Mouse (Mus musculus) midbrain, embryonic 16.5 days (tissue): ENCODE measurements around the gene Afdn. TPM values are rescaled to one million over a fixed set of nuclear protein-coding genes. Genes with fewer than 3 reads are reported as not detected.

Source experiments
- ATAC-seq: fragments of 200-750 bp; cut with Nextera tagmentation; 2 replicates; pipeline ENCODE4 v1.8.0; 2017; ENCODE audit warnings: moderate TSS enrichment
- H3K27ac ChIP-seq: fragments of 300-500 bp; sonication (generic); 2 replicates; pipeline ENCODE4 v1.5.1; 2014; ENCODE audit warnings: mild to moderate bottlenecking, low read length, mixed read lengths
- H3K27me3 ChIP-seq: fragments of 300-500 bp; sonication (generic); 2 replicates; pipeline ENCODE4 v1.6.1; 2014; ENCODE audit warnings: low read depth, low read length, mixed read lengths; ENCODE audit not compliant: control insufficient read depth, insufficient read depth
- H3K36me3 ChIP-seq: fragments of 300-500 bp; sonication (generic); 2 replicates; pipeline ENCODE4 v1.6.1; 2014; ENCODE audit warnings: mild to moderate bottlenecking, low read length, moderate library complexity, mixed read lengths; ENCODE audit not compliant: control insufficient read depth, insufficient read depth
- H3K4me1 ChIP-seq: fragments of 300-500 bp; sonication (generic); 2 replicates; pipeline ENCODE4 v1.6.1; 2014; ENCODE audit warnings: mild to moderate bottlenecking, low read length, mixed read lengths; ENCODE audit not compliant: control insufficient read depth, insufficient read depth
- H3K4me2 ChIP-seq: fragments of 300-500 bp; sonication (generic); 2 replicates; pipeline ENCODE4 v1.6.1; 2014; ENCODE audit warnings: mild to moderate bottlenecking, low read length, mixed read lengths
- H3K4me3 ChIP-seq: fragments of 300-500 bp; sonication (generic); 2 replicates; pipeline ENCODE4 v1.5.1; 2014; ENCODE audit warnings: low read depth, mild to moderate bottlenecking, low read length, moderate library complexity, mixed read lengths
- H3K9ac ChIP-seq: fragments of 300-500 bp; sonication (generic); 2 replicates; pipeline ENCODE4 v1.6.1; 2014; ENCODE audit warnings: low read depth, low read length, mixed read lengths
- H3K9me3 ChIP-seq: fragments of 300-500 bp; sonication (generic); replicated peaks from 2 replicates; pipeline ENCODE4 v1.6.1; 2014; ENCODE audit warnings: mild to moderate bottlenecking, low read length, mixed read lengths; ENCODE audit not compliant: control insufficient read depth, poor library complexity, severe bottlenecking
- WGBS: fragments of 180-500 bp; shearing (Covaris S2); extraction: QIAGEN DNeasy Blood & Tissue Kit; methylation state at CpG from one replicate; pipeline ENCODE4 v1.1.7; 2014; 5-methylcytosine and 5-hydroxymethylcytosine counted together
- polyA plus RNA-seq: library from polyadenylated mRNA; unstranded; fragments of >200 nt; fragmentation: Nextera tagmentation; extraction: Ambion mirVana; gene quantifications from 2 replicates; pipeline ENCODE4 v1.2.1, GENCODE M21; 2015

Afdn gene
- polyA plus RNA-seq, 1 experiment from 2014 or later, result 118 TPM

- H3K27me3 ChIP-seq, result no peaks in the 10 kb centered on the region
- H3K9me3 ChIP-seq, result no peaks in the 10 kb centered on the region
- H3K36me3 ChIP-seq, result no peaks in the 10 kb centered on the region
- no peak overlapping the region for H3K4me2 ChIP-seq
- no peak overlapping the region for H3K27ac ChIP-seq
- no peak for ATAC-seq
- 34% methylated on average over 7 of the region's 7 CpGs for WGBS
- H3K4me1 ChIP-seq, result peaks cover 20% of the 10 kb centered on the region
- H3K4me3 ChIP-seq, result no peak overlapping the region
- peak overlapping the region; percentile 28; the same call in 1 of the 2 replicates for H3K9ac ChIP-seq
These were observed 17.2 kb upstream of the Afdn start for GRCm38 (mm10) chr17:13742941-13743708.

GRCm38 (mm10) chr17:13743709-13744079, 16.6 kb upstream of the Afdn start:
- ATAC-seq, result no peak
- H3K27ac ChIP-seq, result no peak overlapping the region
- no peak overlapping the region for H3K4me2 ChIP-seq
- H3K27me3 ChIP-seq, result no peaks in the 10 kb centered on the region
- no peaks in the 10 kb centered on the region for H3K9me3 ChIP-seq
- peaks cover 20% of the 10 kb centered on the region for H3K4me1 ChIP-seq
- no peaks in the 10 kb centered on the region for H3K36me3 ChIP-seq
- H3K9ac ChIP-seq, result peak overlapping the region; percentile 28; the same call in 1 of the 2 replicates
- 58% methylated on average over 5 of the region's 5 CpGs for WGBS
- no peak overlapping the region for H3K4me3 ChIP-seq

DNA sequence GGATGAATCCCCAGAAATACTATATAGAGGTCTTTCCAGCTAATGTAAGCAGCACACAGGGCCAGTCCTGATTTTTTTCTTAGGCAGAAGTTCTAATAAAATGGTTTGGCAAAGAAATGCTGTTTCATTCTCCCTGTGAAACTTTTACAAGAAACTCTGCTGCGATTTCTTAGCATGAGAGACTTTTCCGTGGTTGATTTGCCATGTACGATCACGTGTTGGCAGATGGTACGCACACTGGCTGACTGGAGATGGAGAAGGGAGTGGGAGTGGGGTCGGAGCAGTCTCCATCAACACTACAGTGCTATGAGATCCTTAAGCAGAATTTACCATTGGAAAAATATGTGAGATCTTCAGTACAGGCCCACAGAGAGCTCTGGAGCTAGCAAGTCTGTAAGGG, 16.1 kb upstream of the Afdn start:
- no peaks in the 10 kb centered on the region for H3K27me3 ChIP-seq
- H3K36me3 ChIP-seq, result no peaks in the 10 kb centered on the region
- no peaks in the 10 kb centered on the region for H3K9me3 ChIP-seq
- H3K4me1 ChIP-seq, result peaks cover 20% of the 10 kb centered on the region
- no peak overlapping the region for H3K4me3 ChIP-seq
- H3K4me2 ChIP-seq, result no peak overlapping the region
- 82% methylated on average over 6 of the region's 6 CpGs for WGBS
- H3K27ac ChIP-seq, result no peak overlapping the region
- no peak for ATAC-seq
- H3K9ac ChIP-seq, result no peak overlapping the region

DNA sequence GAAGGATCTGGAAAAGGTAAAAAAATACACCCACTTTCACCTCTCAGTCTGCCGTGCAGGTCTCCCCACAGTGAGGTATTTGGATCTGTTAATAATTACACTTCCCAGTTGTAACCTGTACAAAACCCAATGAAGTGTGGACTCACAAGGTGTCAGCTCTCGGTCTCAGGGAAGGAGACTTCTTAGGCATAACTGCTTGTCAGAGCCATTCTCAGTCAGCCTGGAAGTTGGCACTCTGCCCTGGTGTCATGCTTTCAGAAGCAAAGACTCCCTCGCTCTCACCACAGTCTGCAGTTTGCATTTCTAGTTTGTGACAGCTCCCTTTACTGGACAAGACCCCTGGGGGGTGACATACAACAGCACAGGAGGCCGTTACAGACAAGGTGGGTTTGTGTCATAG, 15.5 kb upstream of the Afdn start:
- Histone ChIP-seq H3K4me1 (peaks cover 20% of the 10 kb centered on the region), H3K4me3 (no peak overlapping the region), H3K36me3 (no peaks in the 10 kb centered on the region), H3K27ac (peak overlapping the region; percentile 39; the same call in 1 of the 2 replicates), H3K9me3 (no peaks in the 10 kb centered on the region), H3K27me3 (no peaks in the 10 kb centered on the region), H3K4me2 (no peak overlapping the region), H3K9ac (no peak overlapping the region)
- peak; percentile 43; the same call in 1 of the 2 replicates for ATAC-seq
- WGBS, result 50% methylated on average over 4 of the region's 4 CpGs

DNA sequence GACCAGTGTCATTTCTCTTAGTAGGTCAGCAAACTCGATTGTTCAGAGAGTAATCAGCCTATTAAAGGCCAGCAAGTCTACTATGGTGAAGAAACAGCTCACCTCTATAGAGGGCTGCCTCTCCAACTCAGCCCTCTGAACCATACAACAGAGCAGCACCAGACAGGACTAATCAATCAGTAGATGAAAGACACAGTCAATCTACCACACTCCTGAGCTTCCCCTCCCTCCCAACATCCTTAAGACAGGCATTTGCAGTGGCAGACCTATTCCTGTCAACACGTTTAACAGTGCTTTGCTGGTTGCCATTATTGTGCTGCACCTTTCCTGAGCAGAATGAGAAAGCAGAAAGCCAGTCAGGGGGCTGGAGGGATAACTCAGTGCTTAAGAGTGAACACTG, 15.0 kb upstream of the Afdn start:
- H3K36me3 ChIP-seq, result no peaks in the 10 kb centered on the region
- 39% methylated on average over 2 of the region's 2 CpGs for WGBS
- H3K9me3 ChIP-seq, result no peaks in the 10 kb centered on the region
- peak overlapping the region; percentile 19; the same call in 1 of the 2 replicates for H3K4me2 ChIP-seq
- no peaks in the 10 kb centered on the region for H3K27me3 ChIP-seq
- H3K9ac ChIP-seq, result no peak overlapping the region
- ATAC-seq, result peak; percentile 79
- H3K4me3 ChIP-seq, result no peak overlapping the region
- H3K27ac ChIP-seq, result peak overlapping the region; percentile 39
- H3K4me1 ChIP-seq, result peaks cover 21% of the 10 kb centered on the region

DNA sequence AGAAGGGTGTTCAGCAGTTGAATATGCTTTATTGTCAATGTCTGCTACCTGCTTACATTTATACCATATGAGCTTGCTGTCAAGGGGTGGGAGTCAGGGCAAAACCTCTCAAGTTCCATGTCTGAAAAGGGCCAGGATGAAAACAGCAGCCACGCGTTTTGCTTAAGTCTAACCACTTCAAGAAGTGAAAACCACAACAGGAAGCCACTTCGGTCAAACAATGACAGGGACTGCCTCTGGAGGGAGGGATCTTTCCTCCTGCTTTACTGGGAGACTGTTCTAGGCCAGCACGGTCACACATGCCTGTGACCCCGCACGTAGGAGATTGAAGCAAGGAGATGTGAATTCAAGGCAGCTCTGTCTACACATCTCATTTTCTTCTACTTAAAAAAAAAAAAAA, 14.0 kb upstream of the Afdn start:
- Histone ChIP-seq H3K27ac (no peak overlapping the region), H3K4me3 (no peak overlapping the region), H3K36me3 (no peaks in the 10 kb centered on the region), H3K27me3 (no peaks in the 10 kb centered on the region), H3K9ac (no peak overlapping the region), H3K4me1 (peaks cover 25% of the 10 kb centered on the region), H3K9me3 (no peaks in the 10 kb centered on the region), H3K4me2 (no peak overlapping the region)
- 77% methylated on average over 6 of the region's 6 CpGs for WGBS
- ATAC-seq, result no peak

DNA sequence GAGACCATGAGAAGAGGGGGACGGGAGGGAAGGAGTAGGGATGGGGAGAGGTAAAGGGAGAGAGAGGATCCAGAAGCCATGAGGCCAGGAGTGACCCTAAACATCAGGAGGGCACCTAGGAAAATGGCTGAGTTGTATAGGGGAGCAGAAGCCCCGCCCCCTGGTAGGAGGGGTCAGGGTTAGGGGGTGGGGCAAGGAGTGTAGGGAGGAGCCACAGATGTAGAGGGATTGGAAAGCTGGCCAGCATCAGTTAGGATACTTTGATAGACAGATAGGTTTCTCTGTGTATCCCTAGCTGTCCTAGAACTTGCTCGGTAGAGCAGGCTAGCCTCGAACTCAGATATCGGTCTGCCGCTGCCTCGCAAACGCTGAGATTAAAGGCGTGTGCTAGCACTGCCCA, 12.7 kb upstream of the Afdn start:
- 89% methylated on average over 9 of the region's 9 CpGs for WGBS
- Histone ChIP-seq H3K9ac (no peak overlapping the region), H3K4me2 (no peak overlapping the region), H3K9me3 (no peaks in the 10 kb centered on the region), H3K27ac (no peak overlapping the region), H3K36me3 (no peaks in the 10 kb centered on the region), H3K27me3 (no peaks in the 10 kb centered on the region), H3K4me1 (peaks cover 22% of the 10 kb centered on the region), H3K4me3 (no peak overlapping the region)
- no peak for ATAC-seq

GRCm38 (mm10) chr17:13749027-13749426, 11.3 kb upstream of the Afdn start:
- no peaks in the 10 kb centered on the region for H3K27me3 ChIP-seq
- ATAC-seq, result no peak
- H3K9me3 ChIP-seq, result no peaks in the 10 kb centered on the region
- WGBS, result 93% methylated on average over 4 of the region's 4 CpGs
- H3K4me1 ChIP-seq, result peaks cover 19% of the 10 kb centered on the region
- H3K4me2 ChIP-seq, result no peak overlapping the region
- H3K4me3 ChIP-seq, result no peak overlapping the region
- no peak overlapping the region for H3K9ac ChIP-seq
- H3K36me3 ChIP-seq, result no peaks in the 10 kb centered on the region
- H3K27ac ChIP-seq, result no peak overlapping the region

DNA sequence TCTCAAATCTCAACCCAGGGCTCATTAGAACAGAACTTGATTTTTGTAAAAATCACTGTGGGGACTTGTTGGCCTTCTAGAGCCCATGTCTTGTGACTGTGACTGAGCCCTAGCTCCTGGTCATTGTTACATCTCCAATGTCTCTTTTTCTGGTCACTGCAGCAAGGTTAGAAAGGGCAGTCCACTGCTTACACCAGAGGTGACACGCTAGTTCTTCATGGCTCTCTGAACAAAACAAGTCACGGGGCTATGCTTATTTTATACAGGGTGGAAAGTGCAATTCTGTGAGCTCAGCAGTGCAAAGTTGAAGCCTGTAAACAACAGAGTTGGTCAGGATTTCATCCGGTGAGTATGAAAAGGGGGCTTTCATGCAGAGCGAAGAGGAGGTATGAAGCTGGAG, 6.4 kb upstream of the Afdn start:
- ATAC-seq, result no peak
- Histone ChIP-seq H3K4me2 (no peak overlapping the region), H3K36me3 (no peaks in the 10 kb centered on the region), H3K9ac (no peak overlapping the region), H3K27me3 (no peaks in the 10 kb centered on the region), H3K4me1 (peaks cover 21% of the 10 kb centered on the region), H3K27ac (no peak overlapping the region), H3K9me3 (no peaks in the 10 kb centered on the region), H3K4me3 (no peak overlapping the region)
- WGBS, result 65% methylated on average over 4 of the region's 4 CpGs
